Mouse (Mus musculus) cortical plate, adult 2 months (tissue): Measurements from ENCODE around the gene C9orf72.

Experiments used
- CTCF ChIP-seq: fragments of 200-500 bp; IDR thresholded peaks from 2 replicates; pipeline ENCODE4 v1.5.1; 2011; ENCODE audit warnings: mild to moderate bottlenecking, control low read depth, low read length; ENCODE audit not compliant: insufficient read depth; ENCODE audit errors: extremely low read depth
- POLR2A ChIP-seq: fragments of 200-500 bp; IDR thresholded peaks from 2 replicates; pipeline ENCODE4 v1.6.1; 2011; ENCODE audit warnings: mild to moderate bottlenecking, low read length, control low read depth; ENCODE audit not compliant: insufficient read depth; ENCODE audit errors: extremely low read depth

DNA sequence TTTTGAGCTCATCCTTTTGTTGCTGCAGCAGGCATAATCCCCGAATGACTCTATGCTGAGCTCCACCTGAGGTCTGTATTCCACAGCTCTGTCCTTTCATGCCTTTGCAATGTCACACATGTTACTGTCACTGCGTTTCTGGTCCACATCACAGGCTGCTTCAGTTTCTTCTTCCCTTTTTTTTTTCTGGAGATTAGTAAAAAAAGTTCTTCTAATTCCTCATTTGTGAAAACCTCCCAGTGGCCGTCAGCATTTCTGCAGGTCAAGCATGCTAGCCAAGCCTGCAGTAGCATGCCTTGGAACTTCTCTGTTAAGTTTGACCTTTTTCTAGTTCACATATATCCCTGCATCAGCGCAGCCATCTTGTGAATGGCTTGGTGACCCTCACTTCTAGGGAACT is 4.1 kb downstream of the C9orf72 start:
- TF ChIP-seq CTCF = no peak
- no peak for TF ChIP-seq POLR2A
